Mouse (Mus musculus): ENCODE results near the gene Cuedc1. TPM values are rescaled to one million over a fixed set of nuclear protein-coding genes. Genes with fewer than 3 reads are reported as not detected.

Cuedc1 gene
- total RNA-seq, 2 experiments from 2014 or later, result 27.4 to 28.5 TPM

DNA sequence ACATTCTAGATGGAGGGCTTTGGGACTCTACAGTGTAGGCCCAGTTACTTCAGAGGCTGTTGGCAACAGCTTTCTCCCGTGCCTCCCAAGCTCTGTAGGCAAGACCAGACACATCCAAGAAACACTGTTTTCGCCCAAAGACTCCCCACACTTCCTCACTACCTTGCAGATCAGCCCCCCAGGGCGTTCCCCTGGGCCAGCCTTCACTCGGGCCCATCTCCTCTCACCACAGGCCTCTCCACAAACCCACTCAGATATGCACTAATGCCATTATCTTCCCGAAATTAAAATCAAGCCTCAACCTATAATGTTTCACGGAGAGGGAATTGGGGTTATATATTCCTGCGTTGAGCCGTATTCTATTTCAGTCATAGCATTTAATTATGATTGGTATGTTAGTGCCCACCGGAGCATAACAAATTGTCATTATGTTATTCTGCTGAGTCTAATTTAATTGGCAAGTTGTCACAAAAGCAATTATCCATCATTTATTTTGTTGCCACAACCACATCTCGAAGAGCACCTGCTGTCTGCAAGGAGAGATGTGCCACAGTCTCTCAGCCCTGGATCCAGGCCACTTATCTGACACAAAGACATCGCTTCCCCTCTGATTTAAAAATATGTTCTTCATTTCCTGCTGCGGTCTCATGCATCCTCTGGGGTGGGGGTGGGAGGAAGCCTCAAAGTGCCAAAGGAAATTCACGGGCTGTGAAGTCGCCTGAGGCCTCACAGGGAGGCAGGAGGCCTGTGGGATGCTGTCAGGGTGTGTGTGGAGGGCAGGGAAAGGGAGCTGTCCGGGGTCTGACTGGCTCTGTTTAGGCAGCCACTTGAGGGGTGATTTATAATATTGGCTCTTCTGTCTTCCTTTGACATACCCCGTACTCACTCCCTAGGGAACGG, 135.9 kb downstream of the Cuedc1 start:
- no peak for DNase-seq (ENCODE audit: low spot score in 2 of 2)

DNA sequence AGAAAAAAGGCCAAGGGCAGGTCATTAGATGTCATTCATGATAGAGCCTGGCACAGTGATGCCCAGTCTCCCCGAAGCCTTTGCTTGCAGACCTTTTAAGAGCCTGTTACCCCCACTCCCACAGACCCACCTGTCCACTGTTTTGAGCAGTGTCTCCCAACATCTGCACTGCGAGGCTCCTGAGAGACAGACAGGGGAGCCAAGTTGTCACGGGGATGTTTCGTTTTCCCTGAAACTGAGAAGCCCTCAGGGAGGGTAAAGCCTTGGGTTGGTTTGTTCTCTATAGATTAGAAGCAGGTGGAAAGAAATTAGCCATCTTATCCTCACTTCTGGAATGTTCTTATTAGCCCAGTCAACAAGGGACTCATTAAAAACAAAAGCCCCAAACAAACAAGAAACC, 136.9 kb downstream of the Cuedc1 start:
- no peak for DNase-seq (ENCODE audit: low spot score in 2 of 2)

DNA sequence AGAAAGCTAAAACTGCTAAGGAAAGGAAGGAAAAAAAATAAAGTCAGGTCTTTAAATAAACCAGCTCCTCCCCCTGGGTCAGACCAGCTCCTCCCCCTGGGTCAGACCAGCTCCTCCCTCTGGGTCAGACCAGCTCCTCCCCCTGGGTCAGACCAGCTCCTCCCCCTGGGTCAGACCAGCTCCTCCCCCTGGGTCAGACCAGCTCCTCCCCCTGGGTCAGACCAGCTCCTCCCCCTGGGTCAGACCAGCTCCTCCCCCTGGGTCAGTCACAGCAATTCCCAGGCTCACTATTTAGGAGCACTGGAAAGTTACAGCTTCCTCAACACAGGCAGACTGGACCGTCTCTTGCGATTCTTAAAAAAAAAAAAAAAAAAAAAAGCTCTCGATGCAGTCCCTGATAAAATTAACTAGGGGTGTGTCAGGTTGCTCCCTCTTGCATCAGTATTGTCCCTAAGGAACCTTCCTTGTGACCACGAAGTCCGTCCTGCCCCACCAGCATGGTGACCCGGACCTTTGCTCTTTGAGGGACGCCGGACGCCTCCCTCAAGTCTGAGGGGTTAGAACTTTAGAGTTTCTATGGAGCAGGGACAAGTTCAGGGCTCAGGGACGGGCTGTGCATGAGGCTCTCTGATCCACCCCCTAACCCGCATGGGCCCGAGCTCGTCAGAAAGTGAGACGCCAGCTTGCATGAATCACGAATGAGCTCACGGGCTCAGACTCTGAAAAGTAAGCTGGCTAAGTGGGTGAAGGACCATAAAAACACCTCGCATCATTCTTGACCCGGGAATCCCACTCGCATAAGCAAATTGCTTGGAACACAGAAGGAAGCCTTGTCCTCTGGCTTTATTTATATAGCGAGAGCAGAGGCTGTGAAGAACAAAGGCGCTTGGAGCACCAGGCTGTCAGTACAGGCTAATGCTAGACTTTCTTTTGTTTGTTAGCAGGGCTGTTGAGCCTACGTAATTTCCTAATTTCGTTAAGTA, 137.7 kb downstream of the Cuedc1 start:
- no peak for DNase-seq (ENCODE audit: low spot score in 2 of 2)

DNA sequence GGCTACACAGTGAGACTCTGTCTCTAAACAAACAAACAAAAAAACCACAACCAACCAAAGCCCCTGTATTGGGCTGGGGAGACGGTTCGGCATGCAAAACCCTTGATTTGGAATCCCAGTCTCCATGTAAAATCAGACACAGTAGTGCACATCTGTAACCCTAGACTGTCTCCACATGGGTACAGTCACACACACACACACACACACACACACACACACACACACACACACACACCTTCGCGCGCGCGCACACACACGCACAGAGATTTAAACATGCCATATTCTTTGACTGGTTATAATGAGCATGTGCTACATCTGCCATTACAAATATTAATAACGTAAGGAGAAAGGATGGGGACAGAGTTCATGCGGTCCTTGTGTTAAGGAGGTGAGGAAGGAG, 142.4 kb downstream of the Cuedc1 start:
- no peak for DNase-seq (ENCODE audit: low spot score in 2 of 2)

DNA sequence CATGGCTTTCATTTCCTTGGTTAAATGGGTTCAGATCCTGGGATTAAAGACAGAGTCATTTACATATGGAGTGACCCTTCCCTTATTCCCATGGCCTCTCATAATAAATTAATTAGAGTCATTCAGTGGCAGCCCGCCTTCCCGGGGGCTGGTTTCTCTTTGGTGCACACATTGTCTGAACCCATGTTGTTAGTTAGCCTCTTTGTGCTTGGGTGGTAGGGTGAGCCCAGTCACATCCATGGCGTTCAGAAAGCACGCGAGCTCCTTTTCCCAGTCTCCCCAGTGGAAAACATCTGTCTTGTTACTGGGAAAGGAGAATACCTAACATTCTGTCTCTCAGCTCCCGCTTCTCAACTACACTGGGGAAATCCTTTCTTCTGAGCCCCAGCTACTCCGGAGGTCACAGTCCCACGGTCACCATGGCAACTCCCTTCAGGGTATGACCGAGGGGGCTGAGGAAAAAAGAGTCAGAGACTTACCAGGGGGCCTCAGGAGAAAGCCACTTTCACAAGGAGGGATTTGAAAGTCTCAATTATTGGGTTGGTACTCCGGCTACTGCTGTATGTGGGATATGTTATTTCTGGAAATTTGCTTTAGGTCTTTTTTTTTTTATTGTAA, 143.0 kb downstream of the Cuedc1 start:
- no peak for DNase-seq (ENCODE audit: low spot score in 2 of 2)

DNA sequence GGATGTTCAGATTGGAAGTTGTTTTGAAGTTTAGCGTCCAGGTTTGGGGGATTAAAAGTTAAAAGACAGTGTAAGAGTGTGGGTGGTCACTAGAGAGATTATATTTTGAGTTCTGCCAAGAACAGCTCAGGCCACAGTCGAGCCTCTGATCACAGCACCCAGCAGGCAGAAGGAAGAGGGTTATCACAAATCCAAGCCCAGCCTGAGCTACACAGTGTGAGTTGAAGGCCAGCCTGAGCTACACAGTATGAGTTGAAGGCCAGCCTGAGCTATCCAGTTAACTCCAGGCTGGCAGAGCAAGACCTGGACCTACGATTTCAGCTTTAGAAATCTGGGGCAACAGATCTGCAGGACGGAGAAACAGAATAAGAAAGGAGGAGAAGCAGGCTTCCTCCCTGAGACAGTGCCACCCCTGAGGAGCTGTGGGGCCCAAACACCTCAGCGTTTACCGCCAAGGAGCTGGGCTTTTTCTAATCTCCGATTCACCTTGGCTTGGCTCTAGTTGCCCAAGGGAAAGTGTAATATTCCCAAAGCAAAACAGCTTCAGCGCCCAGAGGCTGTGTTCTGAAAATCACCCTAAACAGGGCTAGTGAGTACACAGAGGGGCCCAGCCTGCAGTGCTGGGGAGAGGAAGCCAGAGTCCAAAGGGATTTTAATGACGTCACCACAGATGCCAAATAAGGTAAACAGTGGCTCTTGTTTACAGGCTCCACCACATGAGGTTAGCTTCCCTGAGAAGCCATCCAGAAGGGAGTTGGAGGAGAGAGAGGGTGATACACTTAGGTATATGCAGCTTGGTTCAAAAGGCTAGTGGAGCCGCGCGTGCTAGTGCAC, 143.8 kb downstream of the Cuedc1 start:
- no peak for DNase-seq (ENCODE audit: low spot score in 2 of 2)

Other genes starting within 250 kb of the Cuedc1 start
- gene Mks1, start 244.8 kb upstream of the Cuedc1 start, total RNA-seq (2021), result 1 to 10 TPM; 3.9 to 4.1 TPM
- gene Epx, start 222.5 kb upstream of the Cuedc1 start, total RNA-seq (2021), result not detected
- not detected for gene Olfr462, start 205.8 kb upstream of the Cuedc1 start, total RNA-seq (2021)
- not detected for gene Olfr463, start 200.7 kb upstream of the Cuedc1 start, total RNA-seq (2021)
- gene Olfr464, start 177.1 kb upstream of the Cuedc1 start, total RNA-seq (2021), result 1 to 10 TPM in 1 of 2 experiments, under 1 TPM in 1; 0.77 to 2.0 TPM
- gene Dynll2, start 110.5 kb upstream of the Cuedc1 start, total RNA-seq (2021), result 100 to 1,000 TPM; 636 to 646 TPM
- gene Srsf1, start 50.7 kb upstream of the Cuedc1 start, total RNA-seq (2021), result 100 to 1,000 TPM; 179 to 200 TPM
- gene Vezf1, start 29.8 kb upstream of the Cuedc1 start, total RNA-seq (2021), result 10 to 100 TPM; 28.1 to 29.4 TPM
- gene Mrps23, start 106.3 kb downstream of the Cuedc1 start, total RNA-seq (2021), result 10 to 100 TPM; 64.4 to 71.4 TPM
- gene Ccdc182, start 196.0 kb downstream of the Cuedc1 start, total RNA-seq (2021), result not detected

All from left cerebral cortex, adult 18-20 months (tissue).